Mouse (Mus musculus): ENCODE measurements around the gene 3110009E18Rik.

DNA sequence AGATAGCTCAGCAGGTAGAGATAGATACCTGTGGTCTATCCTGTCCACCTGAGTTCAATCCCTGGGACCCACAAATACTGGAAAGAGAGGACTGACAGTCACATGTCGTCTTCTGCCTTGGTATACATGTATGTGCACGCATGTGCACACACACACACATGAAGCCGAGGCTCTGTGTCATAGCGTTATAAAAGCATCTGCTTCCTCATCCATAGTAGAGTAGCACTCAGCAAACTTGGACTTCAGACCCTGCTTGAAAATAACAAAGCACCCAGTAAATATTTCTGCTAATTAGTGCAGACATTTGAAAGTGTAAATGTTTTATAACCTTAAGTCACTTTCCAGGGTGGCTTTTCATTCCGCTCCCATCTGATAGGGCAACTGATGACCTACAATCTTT lies 40.5 kb downstream of the 3110009E18Rik start:
- TF ChIP-seq CTCF (conservative IDR thresholded peaks at IDR 0.05; ENCODE audit: insufficient read depth, insufficient read length, low read depth, low read length) = no peak
- no peak for TF ChIP-seq POLR2A (IDR thresholded peaks at IDR 0.05; ENCODE audit: low read depth, low read length)
